Mouse (Mus musculus) naive thymus-derived CD4-positive, alpha-beta T cell, adult 2 months (primary cell): ENCODE measurements around the gene Tnfrsf19.

Source experiments
- DNase-seq: peaks from one replicate; pipeline ENCODE4 v3.0.0-alpha.2; 2011; ENCODE audit warnings: low read depth

The Tnfrsf19 gene

DNA sequence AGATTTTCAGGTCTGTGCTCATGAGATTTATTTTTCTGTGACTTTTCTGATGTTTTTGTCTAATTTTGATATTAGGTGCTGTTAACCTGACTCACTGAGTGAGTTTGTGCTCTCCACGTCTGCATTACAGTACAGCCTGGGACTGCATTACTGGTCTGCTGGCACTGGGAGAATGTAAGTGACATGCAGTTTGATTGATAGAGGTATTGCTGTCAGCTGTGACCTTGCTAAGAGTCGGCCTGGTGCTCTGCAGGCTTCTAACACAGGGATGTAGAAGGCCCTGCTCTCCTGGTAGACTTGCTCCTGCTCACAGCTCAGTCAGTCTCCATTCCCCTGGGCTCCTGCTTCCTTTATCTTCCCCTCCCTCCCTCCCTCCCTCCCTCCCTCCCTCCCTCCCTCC lies 25.3 kb downstream of the Tnfrsf19 start:
- no peak for DNase-seq

DNA sequence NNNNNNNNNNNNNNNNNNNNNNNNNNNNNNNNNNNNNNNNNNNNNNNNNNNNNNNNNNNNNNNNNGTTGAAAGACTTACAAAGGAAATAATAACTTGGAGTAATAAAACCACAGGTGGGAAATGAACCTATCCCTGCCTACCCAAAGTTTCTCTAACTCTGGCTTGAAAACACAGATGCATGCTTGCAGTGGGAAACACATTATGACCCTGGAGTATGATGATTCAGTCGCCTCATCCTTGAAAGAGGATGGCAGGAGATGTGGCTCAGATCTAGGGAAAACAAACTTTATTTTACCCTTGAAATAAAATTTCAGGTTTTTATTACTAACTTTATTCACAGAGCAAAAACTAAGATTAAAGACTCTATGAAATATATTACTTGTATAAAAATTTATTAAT lies 26.4 kb downstream of the Tnfrsf19 start:
- DNase-seq: no peak

DNA sequence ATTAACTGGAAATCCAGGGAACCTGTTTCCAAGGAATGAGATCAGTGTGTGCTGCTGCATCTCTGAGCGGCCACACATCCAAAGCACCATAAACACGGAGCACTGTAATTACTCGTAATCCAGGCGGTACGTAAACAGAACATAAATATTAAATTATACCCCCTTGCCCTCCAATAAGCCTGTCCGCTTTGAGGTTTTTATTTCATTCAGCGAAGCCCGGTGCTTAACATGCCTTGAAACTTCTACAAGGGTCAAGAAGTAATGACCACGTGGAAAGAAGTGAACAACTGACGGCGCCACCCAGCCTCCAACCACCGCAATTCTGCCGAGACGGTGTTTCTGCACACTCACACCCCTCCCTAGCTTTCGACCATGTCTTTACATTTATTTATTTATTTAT lies 31.7 kb downstream of the Tnfrsf19 start:
- DNase-seq: no peak

DNA sequence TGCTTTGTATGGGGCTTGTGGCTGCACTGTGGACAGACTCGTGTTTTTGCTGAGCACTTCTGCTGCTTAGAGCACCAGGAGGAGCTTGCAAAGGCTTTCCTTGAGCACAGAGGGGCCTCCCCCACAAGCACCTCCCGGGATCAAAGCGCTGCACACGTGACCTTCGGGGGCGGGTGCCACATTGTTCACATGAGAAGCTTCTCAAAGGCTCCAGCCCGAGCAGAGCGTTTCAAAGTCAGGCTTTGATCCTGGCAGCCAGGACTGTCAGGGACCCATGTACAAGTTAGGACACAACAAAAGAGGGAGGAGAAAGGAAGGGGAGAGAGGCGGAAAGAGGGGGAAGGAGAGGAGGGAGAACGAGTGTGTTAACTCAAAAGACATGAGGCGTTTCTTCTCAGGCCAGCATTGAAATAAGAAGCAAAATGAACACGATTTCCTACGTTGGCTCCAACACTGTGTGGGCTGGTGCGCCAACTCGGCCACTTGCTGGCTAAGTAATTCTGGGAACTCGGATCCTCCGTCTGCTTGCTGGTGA lies 33.8 kb downstream of the Tnfrsf19 start:
- DNase-seq: peak; percentile 65

DNA sequence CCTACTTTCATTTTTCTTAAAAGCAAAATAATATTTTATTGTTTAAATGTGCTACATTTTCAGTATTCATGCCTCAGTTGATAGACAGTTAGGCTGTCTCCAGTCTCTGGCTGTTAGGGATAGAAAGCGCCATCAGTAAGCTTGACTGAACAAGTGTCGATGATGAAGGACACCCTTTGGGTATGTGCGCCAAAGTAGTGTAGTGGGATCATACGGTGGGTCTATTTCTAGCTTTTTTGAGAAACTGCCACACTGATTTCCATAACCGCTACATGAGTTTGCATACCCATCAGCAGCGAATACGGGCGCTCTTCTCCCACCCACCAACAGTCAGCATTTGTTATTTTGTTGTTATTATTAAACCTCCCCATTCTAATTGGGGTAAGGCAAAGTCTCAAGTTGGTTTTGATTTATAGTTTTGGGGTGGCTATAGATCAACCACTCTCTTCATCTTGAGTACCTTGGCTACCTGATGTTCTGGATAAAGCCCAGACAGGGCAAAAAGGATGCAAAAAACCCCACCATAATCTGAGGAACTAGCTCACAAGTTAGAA lies 34.6 kb downstream of the Tnfrsf19 start:
- no peak for DNase-seq

DNA sequence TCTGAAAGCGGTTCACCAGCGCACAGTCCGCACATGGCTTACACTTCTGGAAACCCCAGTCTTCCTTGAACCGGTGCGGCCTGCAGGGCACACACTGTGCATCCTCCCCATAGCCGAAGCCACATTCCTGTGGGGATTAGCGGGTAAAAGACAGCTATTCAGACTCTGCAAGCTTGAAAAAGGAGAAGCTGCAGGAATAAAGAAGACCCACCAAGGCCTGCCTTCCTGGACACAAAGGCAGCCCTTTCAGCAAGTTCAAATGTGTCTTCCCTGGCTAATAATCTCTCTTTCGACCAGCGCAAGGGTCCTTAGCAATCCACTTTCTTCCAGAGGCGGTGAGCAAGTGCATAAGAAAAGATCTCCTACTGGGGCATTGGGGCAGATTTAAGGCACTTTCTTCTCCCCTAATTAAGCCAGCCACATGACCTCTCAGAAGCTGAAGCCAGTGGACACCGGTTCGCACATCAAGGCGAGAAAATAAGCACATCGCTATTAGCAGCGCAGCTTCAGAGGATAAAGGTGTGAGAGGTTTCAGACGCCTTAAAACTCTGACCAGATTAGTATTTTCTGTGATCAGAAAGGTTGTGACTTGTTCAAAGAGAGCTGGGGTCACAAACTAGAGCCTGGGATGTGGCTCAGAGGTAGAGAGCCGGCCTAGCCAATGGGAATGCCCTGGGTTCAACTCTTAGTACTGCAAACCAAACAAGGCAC lies 41.0 kb downstream of the Tnfrsf19 start:
- no peak for DNase-seq

DNA sequence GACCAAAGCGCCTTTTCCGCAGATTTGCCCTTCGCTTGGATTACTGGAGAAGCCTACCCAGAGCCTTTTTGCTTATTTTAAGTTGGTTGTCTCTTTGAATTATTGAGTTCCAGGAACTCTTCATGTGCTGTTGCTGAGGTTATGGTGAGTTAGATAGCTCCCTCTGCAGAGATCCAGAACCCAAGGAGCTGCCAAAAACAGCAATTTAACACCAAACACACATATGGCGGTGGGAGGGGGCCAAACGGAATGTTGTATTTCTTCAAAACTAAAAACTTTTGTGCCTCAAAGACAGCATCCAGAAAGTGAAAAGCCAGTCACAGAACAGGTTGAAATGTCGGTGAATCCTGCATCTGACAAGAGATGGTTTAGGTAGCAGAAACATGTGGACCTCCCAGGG lies 42.6 kb downstream of the Tnfrsf19 start:
- DNase-seq: no peak

- DNase-seq: no peak
Observed at GRCm38 (mm10) chr14:61000072-61000471, 46.2 kb downstream of the Tnfrsf19 start.

DNA sequence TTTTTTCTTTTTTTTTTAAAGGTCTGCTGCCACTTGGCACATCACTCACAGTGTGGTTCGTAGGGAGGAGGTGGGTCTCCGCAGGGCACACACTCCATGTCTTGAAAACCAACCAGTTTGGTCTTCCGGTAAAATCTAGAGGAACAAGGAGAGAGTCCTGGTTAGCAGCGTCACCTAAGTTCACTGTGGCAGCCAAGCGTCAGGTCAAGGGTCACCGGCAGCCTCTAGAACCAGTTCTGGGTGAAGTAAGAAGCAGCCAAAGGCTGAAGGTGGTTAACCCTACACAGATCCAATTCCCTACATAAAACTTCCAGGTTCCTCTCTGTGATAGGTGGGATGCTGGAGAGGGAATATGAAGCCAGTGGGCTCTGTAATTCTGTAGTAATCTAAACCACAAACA lies 49.7 kb downstream of the Tnfrsf19 start:
- no peak for DNase-seq

- DNase-seq: no peak
Observed at GRCm38 (mm10) chr14:60993506-60993905, 52.8 kb downstream of the Tnfrsf19 start.

GRCm38 (mm10) chr14:60993092-60993491 lies 53.2 kb downstream of the Tnfrsf19 start:
- no peak for DNase-seq

- DNase-seq: no peak
Observed at GRCm38 (mm10) chr14:60992144-60992543, 54.1 kb downstream of the Tnfrsf19 start.

GRCm38 (mm10) chr14:60988228-60988627 lies 58.1 kb downstream of the Tnfrsf19 start:
- DNase-seq: no peak

DNA sequence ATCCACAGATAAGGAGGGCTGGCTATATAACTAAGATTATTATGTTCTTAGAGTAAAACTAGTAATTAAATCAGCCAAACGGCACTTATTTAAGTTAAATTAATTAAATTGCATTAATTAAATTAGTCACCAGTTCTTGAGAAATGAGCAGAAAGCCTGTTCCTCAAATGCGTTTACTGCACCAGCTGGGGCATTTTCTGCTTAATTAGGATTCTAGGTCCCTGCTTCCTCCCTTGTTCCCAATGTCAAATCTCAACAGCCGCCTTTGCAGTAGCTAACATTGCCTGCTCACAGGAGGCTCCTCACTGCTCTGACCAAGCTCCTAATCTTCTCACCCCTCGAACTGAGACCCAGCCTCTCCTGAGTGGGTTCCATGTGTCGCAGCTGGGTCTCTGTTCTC lies 59.4 kb downstream of the Tnfrsf19 start:
- no peak for DNase-seq

DNA sequence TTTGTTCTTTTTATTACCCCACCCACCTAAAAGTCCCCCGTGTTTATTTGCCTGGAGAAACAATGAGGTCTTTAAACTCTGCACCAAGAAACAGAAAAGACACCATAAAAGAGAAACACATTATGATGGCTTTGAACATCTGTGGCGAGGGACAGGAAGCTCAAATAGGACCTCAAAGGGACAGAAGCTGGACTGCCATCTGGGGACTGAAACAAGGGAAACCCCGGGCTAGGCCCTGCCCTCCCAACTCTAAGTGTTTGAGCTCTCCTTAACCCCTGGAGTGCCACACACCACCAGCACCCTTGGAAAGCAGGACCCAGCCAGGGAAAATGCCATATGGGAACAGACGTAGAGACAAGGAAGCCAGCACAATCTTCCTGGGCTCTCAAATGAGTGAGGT lies 61.2 kb downstream of the Tnfrsf19 start:
- no peak for DNase-seq

DNA sequence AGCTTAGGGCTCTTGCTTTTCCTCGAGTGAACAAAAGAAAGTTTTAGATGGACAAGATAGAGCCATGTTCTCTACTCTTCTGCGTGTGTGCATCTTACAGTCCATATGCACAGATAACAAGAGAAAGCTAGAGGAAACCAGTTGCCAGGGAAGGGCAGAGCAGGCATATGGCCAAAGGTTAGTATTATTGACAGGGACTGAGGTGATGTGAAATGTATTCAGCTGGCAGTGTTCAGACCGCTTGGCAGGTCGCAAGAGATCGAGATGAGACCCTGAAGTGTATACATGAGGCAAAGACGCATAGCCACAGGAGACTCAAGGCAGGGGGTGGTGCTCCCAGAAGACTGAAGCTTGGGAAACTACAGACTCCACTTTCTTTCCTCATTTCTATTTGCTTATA lies 62.0 kb downstream of the Tnfrsf19 start:
- DNase-seq: no peak

DNA sequence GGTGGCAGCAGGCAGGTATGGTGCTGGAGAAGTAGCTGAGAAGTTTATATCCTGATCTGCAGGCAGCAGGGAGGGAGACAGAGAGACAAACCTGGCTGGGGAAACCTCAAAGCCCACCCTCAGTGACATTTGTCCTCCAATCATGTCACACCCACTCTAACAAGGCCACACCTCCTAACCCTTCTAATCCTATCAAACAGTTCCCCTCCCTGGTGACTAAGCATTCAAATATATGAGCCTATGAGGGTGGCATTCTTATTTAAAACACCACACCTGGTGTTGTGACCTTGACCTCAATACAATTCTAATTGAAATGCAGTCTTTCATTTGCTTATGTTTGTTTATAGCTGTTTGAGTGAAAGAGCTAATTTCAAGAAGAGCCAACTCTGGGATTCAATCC lies 64.2 kb downstream of the Tnfrsf19 start:
- DNase-seq: no peak

GRCm38 (mm10) chr14:60980244-60980887 lies 65.9 kb downstream of the Tnfrsf19 start:
- DNase-seq: no peak

DNA sequence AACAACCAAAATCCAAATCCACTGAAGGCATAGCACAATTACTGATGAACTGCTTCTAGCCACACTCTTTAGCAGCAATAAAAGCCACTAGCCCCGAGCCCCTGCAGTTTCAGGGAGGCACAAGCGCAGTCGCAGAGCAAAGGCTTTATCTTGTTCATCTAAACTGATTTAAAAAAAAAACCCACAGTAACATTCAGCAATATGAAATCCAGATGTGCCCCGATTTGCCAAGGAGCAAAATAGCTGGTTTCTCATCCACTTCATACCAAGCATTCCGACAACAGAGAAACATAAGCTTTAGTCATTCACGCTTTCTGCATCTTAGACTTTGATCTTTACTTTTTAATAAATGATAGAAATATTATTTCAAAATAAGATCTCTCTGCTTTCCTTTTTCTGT lies 68.2 kb downstream of the Tnfrsf19 start:
- no peak for DNase-seq

DNA sequence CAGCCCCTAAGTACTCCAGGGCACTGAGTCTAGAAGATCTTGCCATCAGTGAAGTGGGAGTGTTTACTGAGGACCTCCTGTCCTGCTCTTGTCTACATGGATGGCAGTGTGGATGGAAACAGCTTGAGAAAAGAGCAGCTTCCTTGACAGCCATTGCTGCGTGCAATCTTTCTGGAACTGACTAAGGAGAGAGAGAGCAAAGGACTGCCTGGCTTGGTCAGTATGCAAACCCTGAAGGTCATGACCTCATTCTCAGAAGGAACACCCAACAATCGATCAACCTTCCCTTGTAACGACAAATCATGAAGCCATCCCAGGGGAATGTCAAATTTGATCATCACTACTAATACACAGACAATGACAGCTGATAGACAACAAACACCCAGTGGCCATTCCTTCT lies 70.1 kb downstream of the Tnfrsf19 start:
- no peak for DNase-seq

GRCm38 (mm10) chr14:60975736-60976135 lies 70.6 kb downstream of the Tnfrsf19 start:
- no peak for DNase-seq

DNA sequence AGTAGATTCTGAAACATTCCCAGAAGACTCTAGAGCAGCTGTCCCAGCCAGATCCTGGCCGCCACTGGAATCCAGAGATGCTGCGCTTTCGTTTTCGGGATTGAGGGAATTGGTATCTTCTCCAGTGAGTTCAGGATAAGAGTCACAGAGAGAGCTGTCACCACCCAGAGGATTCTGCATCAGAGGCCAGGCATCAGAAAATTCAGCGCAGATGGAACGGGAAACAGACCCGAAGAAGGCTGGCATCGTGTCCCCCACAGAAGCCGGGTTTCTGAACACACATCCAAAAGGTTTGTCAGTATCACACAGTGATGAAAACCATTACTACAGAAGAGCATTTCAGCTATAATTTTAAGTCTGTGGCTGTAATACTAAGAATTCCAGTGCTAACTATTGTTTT lies 75.3 kb downstream of the Tnfrsf19 start:
- no peak for DNase-seq

- DNase-seq: no peak
Observed at GRCm38 (mm10) chr14:60966061-60966460, 80.2 kb downstream of the Tnfrsf19 start.
